Mouse (Mus musculus): ENCODE data around the gene Atxn2l.

DNA sequence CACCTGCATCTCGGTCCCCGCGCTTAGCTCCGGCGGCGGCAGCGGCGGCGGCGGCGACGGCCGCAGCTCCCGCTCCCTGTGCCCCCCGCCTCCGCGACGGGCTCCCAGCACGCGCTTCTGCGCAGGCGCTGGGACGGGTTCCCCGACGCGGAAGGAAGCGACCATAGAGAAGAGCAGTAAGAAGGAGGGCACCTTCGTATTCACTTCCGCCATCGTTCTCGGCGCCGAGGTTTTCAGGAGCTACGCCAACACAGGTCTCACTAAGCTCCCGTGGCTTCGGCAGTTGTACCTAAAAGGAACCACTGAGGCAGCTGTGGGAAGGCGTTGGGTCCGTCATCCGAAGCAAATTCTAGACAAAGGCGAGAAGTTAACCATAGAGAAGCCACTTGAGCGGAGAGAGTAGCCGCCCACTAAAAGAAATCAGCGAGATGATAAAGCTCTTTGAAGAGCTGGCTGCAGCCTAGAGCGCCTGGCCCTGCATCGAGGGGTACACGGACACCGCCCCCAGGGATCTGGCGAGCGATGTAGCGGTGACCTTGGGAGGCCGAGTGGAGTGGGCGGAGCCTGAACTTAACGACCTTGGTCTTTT, 28.1 kb downstream of the Atxn2l start, which contains the start of gene Sh2b1:
- TF ChIP-seq CTCF (conservative IDR thresholded peaks at IDR 0.05; ENCODE audit: insufficient read depth, insufficient read length, low read depth, low read length): peak; percentile 40
- peak; percentile 68 for TF ChIP-seq POLR2A (IDR thresholded peaks at IDR 0.05; ENCODE audit: low read depth, low read length)

Measured in kidney, adult 2 months (tissue).